Mouse (Mus musculus) Muller cell, postnatal 12 days (primary cell): ENCODE data around the gene Pnpla3.

Source experiments
- DNase-seq: peaks from one replicate; pipeline ENCODE4 v3.0.0-alpha.2; 2015; ENCODE audit errors: inconsistent ontology term

Gene Pnpla3

DNA sequence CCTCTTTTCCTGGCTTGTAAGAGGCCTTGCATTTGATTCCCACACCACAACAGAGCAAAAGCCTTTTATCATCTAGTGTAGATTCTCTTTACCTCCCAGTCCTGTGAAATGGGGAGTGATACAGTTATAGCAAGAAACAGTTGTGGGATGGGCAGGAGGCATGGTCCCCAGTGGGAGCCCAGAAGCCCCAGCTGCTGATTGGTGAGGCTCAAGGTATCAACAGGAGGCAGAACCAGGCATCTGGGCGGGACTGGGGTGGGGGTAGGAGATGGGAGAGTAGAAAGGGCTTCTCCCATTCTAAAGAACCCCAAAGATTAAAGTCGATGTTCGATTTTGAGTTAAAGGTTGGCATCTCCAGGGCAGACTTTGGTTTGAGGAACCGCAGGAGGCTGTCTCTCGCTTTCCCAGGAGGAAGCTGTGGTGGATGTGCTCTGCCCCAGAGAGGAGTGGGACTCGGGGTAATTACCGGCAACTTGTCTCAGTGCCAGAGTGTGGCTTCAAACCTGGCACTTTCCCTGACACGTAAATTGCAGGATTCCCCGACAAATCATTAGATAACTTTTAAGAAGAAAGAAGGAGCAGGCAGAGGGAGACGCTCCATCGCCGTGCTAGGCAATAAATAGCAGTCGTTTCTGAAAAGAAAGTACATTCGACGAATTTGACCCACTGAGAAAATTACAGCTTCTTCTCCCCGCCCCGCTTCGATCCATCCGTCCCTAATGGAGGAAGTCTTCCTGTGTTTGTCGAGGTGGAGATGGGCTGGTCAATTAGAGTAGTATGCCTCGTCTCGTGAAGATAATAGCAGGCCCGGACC lies 50.5 kb downstream of the Pnpla3 start:
- no peak for DNase-seq

DNA sequence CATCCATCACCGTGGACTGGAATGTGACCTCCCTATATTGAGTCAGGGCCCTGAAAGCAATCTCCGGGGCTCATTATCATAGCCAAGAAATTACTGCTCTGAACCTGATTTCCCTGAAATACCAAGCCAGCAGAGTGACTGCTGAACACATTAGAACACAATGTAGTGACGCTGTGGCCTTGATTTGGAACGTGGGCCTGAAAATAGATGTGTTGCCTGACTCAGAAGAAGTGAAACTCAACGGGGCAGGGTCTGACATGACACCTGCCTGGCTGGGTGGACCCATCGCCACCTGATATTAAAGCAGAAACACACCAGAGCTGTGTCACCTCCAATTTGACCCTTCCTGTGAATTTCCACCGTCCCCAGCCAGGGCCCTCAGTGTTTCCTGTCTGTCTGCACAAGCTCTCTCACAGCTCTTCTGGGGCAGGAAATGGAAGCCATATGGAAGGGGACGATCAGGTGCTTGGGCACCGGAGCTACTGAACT lies 51.2 kb downstream of the Pnpla3 start:
- DNase-seq = peak; percentile 69

DNA sequence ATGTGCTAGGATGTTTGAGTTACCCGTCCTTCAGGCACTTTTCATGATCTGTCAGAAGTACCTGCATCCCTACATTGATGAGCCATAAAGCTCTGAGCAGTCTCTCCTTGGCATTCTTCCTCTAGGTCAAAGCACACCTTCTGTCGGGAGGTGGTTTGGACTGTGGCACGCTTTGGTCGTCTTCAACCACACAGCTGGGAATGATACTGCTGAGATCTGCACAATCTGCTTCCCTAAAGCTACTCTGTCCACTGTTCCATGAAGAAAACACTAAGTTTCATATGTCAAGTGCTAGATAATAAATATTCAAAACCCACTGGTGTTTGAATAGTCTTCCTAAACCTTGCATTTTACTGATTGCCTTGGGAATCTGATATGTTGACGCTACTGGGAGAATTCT lies 53.9 kb downstream of the Pnpla3 start:
- DNase-seq = no peak

DNA sequence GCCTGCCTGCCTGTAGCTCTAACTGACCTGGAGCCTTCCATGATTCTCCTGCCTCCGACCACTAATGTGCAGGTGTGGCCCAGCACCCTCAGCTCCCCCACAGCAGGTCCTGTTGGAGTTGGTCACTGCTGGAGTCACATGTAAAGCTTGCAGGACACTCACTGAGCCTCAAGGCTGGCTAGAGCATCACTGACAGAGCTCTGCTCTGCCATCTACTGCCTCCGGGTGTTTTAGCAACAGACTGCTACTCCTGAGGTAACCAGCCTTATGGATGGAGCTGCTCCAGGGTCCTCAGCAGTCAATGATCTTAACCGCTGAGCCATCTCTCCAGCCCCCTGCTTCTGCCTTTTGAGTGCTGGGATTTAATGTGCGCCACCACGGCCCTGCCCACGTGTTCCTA lies 55.8 kb downstream of the Pnpla3 start:
- DNase-seq = no peak

DNA sequence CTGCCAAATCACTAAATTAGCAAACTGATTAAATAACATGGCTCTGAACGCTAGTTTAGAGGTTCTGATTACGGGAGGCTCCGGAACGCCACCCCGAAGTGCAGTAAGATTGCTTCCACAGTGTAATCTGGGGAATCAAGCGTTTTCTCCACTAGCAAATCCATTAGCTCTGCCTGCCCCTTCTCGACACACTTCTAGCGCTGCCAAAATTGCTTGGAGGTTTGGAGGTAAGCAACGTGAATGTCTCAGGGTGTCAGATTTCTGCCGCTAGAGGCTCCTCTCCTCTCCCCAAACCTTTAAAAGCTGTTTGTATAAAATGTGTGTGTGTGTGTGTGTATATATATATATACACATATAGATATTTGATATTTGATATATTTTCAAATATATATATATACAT lies 57.1 kb downstream of the Pnpla3 start:
- no peak for DNase-seq

DNA sequence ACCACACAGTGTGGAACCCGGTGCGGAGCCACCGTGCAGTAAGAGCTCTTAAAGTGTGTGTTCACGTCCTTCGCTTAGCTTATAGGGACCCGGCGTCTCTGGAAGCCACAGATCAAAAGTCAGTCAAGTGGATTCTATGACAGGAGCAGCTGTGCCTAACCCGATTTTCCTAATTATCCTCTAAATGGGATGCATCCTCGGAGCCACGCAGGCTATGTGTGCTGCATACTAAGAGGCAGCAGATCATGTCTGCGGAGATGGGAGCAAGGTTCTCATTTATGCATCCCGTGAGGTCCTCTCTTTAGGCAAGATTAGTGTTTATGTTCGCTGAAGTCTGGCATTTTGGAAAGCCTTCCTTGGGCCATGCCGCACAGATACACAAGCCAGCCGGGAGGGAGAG lies 59.3 kb downstream of the Pnpla3 start:
- DNase-seq = no peak

DNA sequence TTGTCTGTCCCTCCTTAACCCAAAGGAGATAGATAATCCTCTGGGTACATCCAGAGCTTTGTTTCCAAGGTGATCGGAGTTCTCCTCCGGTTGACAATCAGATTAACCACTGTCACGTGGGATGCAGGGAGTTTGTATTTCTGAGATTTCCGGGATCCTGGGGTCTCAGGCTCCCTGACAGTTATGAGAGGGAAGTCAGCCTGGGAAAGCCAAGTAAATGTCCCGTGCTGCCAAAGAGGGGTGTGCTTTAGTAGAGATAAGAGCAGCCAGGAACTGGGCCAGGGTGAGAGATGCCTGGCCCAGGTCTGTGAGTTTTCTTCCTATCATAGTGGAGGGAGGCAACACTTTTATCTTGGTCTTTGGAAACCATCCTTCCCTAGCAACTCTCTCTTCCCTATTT lies 63.0 kb downstream of the Pnpla3 start:
- DNase-seq = no peak

DNA sequence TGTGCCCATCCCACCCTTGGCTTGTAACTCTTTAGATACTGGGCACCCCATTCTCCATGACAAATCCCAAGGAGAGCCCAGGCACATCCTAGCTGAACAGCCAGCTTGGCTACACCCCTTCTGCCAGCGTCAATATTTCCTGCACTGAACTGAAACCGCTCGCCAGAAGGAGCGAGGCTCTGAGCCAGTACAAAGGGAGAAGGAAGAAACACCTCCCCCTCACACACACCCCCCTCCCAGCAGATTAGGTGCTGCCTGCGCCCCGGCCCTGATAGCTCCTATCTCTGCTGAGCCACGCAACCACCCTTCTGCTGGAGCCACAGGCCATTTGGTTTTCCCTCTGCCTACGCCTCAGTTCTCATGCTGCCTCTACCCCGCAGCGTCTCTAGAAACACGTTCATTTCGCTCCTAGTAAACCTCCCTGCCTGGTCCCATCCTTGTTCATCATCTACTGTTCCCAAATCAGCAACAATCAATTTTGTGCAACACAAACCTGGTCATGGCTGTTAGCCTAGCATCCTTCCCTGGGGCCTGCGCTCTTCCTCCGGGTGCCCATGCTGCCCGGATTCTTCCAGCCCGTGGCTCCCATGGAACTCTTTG lies 63.6 kb downstream of the Pnpla3 start:
- DNase-seq = no peak

DNA sequence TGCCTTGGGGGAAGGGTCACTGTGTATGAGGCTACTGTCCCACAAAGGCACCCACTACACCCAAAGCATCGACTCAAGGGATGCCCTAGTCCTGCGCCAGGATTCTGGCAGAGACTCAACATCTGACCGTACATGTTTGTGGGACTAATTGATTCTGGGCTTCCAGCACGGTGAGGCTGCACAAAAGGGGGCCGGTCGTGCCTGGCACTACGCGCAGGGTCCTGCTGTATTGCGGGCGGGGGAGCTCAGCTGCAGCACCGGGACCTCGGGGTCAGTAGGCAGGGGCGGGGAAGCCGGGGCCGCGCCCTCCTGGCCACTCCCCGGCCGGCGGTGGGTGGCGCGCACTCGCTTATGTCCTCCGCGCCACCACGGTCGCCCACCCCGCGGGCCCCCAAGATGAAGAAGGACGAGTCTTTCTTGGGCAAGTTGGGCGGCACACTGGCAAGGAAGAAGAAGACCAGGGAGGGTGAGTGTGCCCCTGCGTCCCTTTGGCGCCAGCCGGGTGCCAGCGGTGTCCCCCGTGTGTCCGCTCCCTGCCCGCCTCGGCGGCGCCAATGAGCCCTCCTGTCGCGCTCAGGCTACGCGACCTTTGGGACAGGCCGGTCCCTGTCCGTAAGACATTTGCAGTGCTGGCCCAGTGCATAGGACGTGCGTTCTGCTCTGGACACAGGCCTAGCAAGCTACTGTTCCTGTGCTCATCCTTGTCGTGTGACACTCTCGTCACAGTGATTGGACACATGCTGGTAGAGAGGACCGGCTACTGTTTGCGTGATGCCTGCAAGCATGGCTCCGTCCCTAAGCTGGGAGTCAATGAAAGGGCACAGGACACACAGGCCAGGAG lies 64.3 kb downstream of the Pnpla3 start, which contains the start of gene Parvb:
Parvb (plus strand) TSS at position 323 of the 841 bp plus-strand sequence.
- DNase-seq = peak; percentile 68

DNA sequence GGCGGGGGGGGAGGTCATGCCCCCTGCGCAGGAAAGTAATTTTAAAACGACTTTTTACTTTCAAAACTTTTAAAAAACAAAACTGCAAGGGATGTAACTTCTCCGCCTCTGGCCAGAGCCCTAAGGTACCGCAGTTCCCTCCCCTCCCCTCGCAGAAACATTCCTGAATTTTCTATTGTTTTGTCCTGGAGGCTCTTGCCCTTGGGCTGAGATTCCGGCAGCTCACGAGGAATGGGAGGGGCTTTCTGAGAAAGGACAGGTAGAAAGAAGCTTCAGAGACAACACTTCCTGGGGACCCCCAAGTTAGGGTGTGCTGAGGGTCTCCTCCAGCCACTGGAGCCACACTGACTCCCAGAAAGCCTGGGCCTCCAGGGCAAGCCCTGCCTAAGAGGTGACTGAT lies 65.0 kb downstream of the Pnpla3 start:
- no peak for DNase-seq

DNA sequence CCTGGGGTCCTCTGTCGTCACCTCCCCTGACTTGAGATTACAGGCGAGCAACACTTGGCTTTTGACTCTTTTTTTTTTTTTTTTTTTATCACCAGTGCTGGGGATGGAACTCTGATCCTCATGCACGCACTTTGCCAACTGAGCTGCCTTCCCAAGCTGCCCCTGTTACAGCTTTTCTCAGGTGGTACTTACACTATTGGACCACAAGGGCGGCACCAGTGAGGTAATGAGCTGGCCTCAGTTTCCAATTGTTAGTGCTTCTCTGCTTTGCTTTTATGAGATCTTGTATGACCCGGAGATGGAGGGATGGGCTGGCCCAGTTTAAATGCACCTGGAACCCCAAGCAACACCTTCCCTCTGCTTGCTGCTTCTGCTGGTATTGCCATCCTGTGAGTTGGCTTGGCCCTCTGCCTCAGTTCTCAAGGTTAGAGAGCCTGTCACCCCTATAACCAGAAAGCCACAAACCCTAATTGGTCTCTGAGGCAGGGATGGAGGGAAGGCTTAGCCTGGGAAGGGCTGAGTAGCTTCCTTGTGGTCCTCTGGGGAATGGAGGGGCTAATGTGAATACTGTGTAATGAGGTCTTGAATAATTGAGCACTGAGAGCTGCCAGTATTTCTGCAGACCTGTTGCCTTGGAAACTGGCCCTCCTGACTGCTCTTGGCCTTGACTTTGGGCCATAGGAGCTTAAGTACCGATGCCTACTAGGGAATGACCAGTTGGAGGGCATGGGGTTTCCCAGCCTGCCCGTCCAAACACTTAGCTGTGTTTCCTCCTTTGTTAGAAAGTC lies 67.4 kb downstream of the Pnpla3 start:
- DNase-seq = no peak

DNA sequence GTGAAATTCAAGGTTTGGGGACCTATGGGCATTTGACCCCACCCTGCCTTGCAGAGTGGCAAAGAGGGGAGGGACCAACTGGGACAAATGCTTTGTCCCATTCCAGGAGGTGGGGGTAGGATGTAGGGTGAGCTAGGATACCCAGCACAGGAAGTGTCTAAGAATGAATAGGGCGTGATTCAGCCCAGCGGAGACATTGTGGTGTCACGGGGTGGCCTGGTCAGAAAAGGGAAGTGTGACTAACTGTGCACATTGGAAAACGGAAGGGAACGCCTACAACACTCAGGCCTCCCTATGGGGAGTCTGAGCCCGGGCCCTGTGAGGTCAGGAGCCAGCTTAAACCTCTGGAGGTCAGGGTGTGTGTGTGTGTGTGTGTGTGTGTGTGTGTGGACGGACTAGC lies 68.0 kb downstream of the Pnpla3 start:
- DNase-seq = peak; percentile 36
